Mouse (Mus musculus) liver, embryonic 14.5 days (tissue): ENCODE data around the gene Rps26.

Experiments used
- CTCF ChIP-seq: IDR thresholded peaks from 2 replicates; pipeline ENCODE4 v1.5.1; 2016; ENCODE audit warnings: antibody characterized with exemption, low read depth, control low read depth
- EP300 ChIP-seq: IDR thresholded peaks from 2 replicates; pipeline ENCODE4 v1.6.1; 2016; ENCODE audit warnings: antibody characterized with exemption, low read depth

GRCm38 (mm10) chr10:128642749-128643148, 16.2 kb upstream of the Rps26 start:
- TF ChIP-seq CTCF (no peak), EP300 (no peak)
